Mouse (Mus musculus) right cerebral cortex, adult 18-20 months (tissue): ENCODE results near the gene Xlr3c.
"Not testable (repeated sequence)": the region's sequence is repeated elsewhere in the genome, so short reads cannot be mapped to it uniquely, and the experiment has no call there.

Source experiments
- DNase-seq: peaks from one replicate; pipeline ENCODE4 v3.0.0; 2022; ENCODE audit warnings: mixed read lengths

Xlr3c gene

DNA sequence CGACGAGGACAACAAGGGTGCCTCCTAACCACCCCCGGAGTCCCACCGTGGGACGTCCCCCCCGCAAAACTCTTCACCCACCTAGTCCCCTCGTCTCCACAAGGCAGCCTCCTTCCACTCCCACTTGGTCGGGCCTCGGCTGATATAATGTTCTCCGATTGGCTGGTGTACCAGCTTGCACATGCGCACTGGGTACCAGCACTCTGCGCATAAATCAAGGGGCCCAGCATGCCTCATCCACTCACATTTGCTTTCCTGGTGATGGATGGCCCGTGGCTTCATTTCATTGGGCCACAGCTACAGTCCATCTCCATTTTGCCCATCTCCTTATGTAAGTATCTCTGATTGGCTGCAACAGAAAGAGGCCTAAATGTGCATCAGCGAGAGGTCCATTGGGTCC, at the start of gene Xlr3c:
TSS of gene Xlr3c (minus strand) at position 121 of the 400 bp plus-strand sequence.
- DNase-seq, result not testable (repeated sequence)

DNA sequence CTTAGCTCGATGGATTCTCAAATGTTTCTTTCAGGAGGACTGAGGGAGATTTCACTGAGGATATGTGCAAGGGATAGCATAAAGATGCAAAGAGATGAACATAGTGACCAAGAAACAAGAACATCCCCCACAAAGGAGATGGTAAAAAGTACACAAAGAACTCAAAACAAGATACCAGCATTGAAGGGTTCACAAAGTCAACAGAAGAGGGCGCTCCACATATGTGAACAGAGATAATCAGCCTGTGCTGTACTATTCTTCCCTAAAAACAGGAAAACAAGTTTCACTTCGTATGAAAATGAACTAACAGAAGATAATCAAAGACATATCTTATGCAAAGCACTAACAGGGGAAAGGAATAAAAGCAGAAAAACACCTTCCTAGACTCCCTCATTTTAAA, 47.3 kb upstream of the Xlr3c start:
- peak; percentile 20 for DNase-seq

DNA sequence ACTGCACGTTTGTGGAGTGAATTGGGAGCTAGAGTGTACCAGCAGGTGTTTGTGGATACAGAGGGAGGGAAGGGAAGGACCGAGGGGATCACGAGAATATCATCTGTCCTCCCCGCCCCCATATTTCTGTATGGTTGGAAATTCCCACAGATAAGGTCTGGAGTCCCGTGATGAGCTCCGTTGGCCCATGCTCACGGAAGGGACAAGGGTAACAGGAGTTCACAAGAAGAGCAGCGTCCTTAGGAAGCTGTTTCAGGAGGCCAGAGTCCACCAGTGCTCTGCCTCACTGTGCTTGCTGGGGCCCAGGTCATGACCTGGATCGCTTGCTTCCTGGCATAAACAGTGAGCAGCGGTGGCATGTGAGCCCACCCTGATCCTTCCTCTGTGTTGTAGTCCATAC, 30.6 kb upstream of the Xlr3c start:
- DNase-seq, result not testable (repeated sequence)

DNA sequence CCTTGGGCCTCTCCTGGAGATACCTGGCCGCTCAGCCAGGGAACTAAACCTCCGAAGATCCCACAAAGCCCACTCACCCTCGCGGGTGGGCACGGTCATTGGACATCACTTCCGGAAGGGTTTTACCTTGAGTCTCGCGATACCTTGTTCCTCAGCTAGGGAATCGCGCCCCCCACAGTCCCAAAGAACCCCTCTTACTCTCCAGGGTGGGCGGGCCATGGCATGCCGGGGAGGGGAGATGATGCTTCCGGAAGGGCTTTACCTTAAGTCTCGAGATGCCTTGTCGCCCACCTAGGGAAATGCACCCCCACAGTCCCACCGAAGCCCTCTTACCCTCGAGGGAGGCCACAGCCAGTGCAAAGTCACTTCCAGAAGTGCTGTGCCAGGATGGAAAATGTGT, 27.7 kb upstream of the Xlr3c start, which contains the start of the genes Xlr5a and Xlr5c:
TSS of gene Xlr5a (minus strand) at position 101 of the 400 bp plus-strand sequence.
TSS of gene Xlr5c (minus strand) at position 101 of the 400 bp plus-strand sequence.
- DNase-seq, result not testable (repeated sequence)

DNA sequence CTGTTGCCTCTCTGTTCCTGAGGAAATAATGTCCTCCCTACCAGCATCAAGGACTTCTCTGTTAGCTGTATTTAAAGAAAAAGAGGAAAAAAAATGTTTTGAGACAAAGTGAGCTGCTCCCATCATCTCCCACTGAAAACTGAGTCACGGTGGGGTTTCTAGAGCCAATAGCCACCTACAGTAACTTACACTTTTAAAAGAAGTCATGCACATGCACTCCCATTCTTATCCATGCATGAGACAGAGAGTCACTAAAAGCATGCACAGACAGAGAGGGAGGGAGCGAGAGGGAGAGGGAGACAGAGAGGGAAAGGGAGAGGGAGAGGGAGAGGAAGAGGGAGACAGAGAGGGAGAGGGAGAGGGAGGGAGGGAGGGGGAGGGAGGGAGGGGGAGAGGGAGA, 2.8 kb downstream of the Xlr3c start:
- DNase-seq, result peak; percentile 5

DNA sequence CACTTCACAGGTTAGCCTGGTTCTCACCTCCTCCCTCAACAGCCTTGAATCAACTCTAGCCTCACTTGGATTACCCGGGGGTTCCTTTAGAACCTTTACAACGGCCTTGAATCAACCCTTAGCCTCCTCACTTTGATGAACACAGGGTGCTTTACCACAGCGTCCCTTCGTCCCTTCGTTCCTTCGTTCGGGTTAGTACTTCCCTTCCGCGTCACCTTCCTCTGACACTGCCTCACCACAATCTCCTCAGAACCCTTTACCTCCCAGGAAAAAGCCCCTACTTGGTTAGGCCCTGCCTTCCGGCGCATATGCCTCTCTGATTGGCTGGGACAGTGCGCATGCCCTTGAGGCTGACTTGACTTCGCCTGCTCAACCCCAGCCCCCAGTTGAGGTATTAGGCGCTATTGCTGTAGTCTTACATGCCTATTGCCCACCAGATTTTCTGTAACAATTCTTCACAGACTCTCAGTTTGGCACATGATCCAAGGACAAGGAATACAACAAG, 22.3 kb downstream of the Xlr3c start, which contains the start of gene Xlr4c:
TSS of gene Xlr4c (minus strand) at position 310 of the 505 bp plus-strand sequence.
- DNase-seq, result not testable (repeated sequence)

DNA sequence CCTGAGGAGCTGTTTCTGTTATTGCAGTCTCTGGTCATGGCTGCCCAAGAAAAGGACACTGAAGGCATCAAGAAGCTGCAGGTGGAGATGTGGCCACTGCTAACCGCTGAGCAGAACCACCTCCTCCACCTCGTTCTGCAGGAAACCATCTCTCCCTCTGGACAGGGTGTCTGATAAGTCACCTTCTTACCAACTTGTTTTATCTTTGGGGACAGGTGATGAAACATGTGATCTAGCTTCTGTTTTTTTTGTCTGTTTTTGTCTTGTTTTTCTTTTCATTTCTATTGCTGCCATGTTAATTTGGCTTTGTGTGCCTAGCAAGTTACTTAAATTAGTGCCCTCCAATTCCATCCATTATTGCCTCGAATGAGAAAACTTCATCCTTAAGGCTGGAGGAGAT, 35.9 kb downstream of the Xlr3c start:
- no peak for DNase-seq

DNA sequence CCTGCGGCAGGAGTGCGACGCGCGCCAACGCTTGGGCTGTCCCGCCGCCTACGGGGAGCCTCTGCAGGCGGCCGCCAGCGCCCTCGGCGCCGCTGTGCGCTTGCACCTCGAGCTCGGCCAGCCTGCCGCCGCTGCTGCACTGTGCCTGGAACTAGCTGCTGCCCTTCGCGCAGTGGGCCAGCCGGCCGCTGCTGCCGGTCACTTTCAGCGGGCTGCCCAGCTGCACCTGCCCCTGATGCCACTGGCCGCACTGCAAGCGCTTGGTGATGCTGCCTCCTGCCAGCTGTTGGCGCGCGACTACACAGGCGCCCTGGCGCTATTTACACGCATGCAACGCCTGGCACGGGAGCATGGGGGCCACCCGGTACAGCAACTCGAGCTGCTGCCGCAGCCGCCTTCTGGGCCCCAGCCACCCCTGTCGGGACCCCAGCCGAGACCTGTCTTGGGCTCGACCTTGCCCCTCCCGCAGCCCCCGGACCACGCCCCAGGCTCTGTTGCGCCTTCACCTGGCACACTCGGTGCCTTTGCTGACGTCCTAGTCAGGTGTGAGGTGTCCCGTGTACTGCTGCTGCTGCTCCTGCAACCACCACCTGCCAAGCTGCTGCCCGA, 36.5 kb downstream of the Xlr3c start:
- peak; percentile 40 for DNase-seq

DNA sequence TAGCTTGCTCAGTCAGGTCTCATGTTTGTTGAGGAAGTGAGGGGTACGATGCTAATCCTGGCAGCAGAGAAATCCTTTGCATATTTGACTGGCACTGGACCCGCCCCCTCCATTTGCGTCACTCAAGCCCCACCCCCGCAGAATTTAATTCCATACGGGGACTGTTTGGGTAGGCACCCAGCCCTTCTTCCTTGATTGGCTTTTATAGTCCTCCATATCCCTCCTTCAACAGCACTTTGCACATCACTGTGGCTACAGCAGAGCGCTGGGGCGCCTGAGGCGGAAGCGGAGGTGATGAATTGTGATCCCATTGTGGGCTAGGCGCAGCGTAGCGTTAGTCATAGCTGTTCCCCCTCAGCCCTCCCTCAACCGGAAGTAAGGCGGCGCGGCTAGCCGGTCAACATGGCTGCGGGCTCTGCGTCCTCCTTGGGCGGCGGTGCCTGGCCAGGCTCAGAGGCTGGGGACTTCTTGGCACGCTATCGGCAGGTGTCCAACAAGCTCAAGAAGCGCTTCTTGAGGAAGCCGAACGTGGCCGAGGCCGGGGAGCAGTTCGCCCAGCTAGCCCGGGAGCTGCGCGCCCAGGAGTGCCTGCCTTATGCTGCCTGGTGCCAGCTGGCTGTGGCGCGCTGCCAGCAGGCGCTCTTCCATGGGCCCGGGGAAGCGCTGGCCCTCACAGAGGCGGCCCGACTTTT, 37.1 kb downstream of the Xlr3c start, which contains the start of gene F8a:
TSS of gene F8a (plus strand) at position 378 of the 692 bp plus-strand sequence.
- DNase-seq, result peak; percentile 77

DNA sequence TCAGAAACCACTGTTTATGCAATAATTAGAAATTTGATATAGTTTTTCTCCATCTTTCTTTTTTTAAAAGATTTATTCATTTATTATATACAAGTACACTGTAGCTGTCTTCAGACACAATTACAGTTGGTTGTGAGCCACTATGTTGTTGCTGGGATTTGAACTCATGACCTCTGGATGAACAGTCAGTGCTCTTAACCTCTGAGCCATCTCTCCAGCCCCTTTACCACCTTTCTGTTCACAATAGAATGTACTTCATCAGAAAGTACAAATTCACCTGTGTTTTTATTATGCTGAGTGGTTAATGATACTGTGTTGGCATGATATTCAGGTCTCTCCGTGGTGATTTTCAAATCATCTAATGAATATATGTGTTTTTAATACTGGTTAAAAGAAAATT, 39.8 kb downstream of the Xlr3c start:
- DNase-seq, result no peak

DNA sequence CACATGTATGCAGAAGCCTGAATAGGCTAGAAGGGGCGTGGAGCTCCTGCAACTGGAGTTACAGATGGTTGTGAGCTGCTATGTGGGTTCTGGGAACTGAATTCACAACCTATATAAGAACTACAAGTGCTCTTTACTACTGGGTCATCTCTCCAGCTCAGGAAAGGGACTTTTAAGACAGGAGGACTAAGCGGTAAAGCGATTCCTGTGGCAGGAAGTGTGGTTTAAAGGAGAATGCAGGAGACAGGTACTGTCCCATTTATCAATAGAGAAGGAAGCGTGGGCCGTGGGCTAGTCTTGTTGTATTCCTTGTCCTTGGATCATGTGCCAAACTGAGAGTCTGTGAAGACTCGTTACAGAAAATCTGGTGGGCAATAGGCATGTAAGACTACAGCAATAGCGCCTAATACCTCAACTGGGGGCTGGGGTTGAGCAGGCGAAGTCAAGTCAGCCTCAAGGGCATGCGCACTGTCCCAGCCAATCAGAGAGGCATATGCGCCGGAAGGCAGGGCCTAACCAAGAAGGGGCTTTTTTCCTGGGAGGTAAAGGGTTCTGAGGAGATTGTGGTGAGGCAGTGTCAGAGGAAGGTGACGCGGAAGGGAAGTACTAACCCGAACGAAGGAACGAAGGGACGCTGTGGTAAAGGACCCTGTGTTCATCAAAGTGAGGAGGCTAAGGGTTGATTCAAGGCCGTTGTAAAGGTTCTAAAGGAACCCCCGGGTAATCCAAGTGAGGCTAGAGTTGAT, 51.2 kb downstream of the Xlr3c start, which contains the start of gene Xlr4b:
TSS of gene Xlr4b (plus strand) at position 515 of the 746 bp plus-strand sequence.
- DNase-seq, result not testable (repeated sequence)
